Mouse (Mus musculus) thymus, adult 2 months (tissue): ENCODE data around the gene Vegfb. TPM values are rescaled to one million over a fixed set of nuclear protein-coding genes. Genes with fewer than 3 reads are reported as not detected.

Source experiments
- DNase-seq: peaks from one replicate; pipeline ENCODE4 v3.0.0; 2021
- H3K27ac ChIP-seq: fragments of 200-500 bp; 2 replicates; pipeline ENCODE4 v1.5.1; 2012; ENCODE audit warnings: low read length, control low read depth; ENCODE audit not compliant: control insufficient read depth, insufficient read depth
- H3K27me3 ChIP-seq: fragments of 200-500 bp; 2 replicates; pipeline ENCODE4 v1.6.1; 2012; ENCODE audit warnings: mild to moderate bottlenecking, low read length, moderate library complexity, mixed read lengths; ENCODE audit not compliant: control insufficient read depth, insufficient read depth
- H3K36me3 ChIP-seq: fragments of 200-500 bp; 2 replicates; pipeline ENCODE4 v1.6.1; 2012; ENCODE audit warnings: mild to moderate bottlenecking, low read length, moderate library complexity; ENCODE audit not compliant: control insufficient read depth, insufficient read depth
- H3K4me1 ChIP-seq: fragments of 200-500 bp; replicated peaks from 2 replicates; pipeline ENCODE4 v1.6.1; 2012; ENCODE audit warnings: low read length; ENCODE audit not compliant: control insufficient read depth, insufficient read depth
- H3K4me3 ChIP-seq: fragments of 200-500 bp; 2 replicates; pipeline ENCODE4 v1.5.1; 2012; ENCODE audit warnings: mild to moderate bottlenecking, low read length, control low read depth, moderate library complexity; ENCODE audit not compliant: control insufficient read depth, insufficient read depth
- CTCF ChIP-seq: fragments of 200-500 bp; IDR thresholded peaks from 2 replicates; pipeline ENCODE4 v1.5.1; 2012; ENCODE audit warnings: mild to moderate bottlenecking, control low read depth, low read length, moderate library complexity, borderline replicate concordance; ENCODE audit not compliant: control insufficient read depth, poor library complexity, insufficient read depth; ENCODE audit errors: extremely low read depth
- POLR2A ChIP-seq: fragments of 200-500 bp; IDR thresholded peaks from 2 replicates; pipeline ENCODE4 v1.6.1; 2012; ENCODE audit warnings: mild to moderate bottlenecking, low read length, control low read depth, moderate library complexity; ENCODE audit not compliant: control insufficient read depth, poor library complexity, insufficient read depth; ENCODE audit errors: extremely low read depth
- WGBS: fragments of 180-500 bp; shearing (Covaris S2); methylation state at CpG from one replicate; pipeline ENCODE4 v1.1.7; 2018; 5-methylcytosine and 5-hydroxymethylcytosine counted together
- polyA plus RNA-seq: library from polyadenylated mRNA; depleted of rRNA; stranded (reverse); fragments of >200 nt; gene quantifications from 2 replicates; pipeline ENCODE4 v1.2.3, GENCODE M21; 2012

Vegfb gene
- polyA plus RNA-seq, 1 experiment = 38.4 TPM

DNA sequence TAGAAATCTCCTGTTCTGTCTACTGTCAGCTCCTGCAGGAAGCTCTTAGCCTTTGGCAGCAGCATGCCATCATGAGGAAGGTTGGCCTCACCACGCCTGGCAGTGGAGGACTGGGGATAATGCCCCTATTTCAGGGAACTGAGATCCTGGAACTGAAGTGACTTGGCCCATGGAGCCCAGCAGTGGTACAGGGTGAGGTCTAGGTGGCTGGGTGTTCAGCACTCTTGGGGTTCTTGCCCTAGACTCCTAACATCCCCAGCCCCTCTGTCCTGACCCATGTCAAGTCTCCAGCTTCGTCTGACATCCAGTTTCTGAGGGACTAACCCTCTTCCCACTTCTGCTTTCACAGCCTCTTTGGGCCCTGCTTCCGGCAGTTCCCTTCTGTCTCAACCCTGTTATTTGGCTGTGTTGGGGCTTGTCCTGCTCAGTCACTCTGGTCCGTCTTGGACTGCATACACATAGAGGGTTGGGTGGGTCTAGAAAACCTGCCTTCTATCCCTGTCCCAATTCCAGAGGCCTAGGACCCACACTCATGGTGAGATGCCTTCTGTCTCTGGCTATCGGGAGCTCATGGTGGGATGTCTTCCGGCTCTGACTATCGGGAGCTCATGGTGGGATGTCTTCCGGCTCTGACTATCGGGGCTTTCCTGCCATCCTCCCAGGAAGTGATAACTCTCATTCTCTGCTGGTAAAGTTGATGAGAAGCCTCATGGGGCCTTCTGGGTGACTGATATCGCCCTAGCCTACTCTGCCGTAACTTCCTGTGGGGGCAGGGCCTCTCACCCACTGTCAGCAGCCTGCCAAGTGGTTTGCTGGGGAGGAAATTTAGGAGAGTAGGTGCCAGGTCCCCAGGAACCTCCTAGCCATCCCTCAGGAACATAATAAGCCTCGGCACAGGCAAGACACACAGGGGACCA lies 30.3 kb upstream of the Vegfb start:
- Histone ChIP-seq H3K27me3 (no peaks in the 10 kb centered on the region), H3K27ac (peak overlapping the region; percentile 93), H3K36me3 (peaks cover 38% of the 10 kb centered on the region), H3K4me1 (peaks cover 19% of the 10 kb centered on the region), H3K4me3 (peak overlapping the region; percentile 90)
- 14% methylated on average over 12 of the region's 12 CpGs for WGBS
- peak; percentile 4; the same call in 1 of the 2 replicates for TF ChIP-seq POLR2A
- no peak for TF ChIP-seq CTCF
- DNase-seq = peak; percentile 57

- TF ChIP-seq POLR2A (no peak), CTCF (no peak)
- 98% methylated on average over 20 of the region's 20 CpGs for WGBS
- Histone ChIP-seq H3K27me3 (no peaks in the 10 kb centered on the region), H3K4me3 (no peak overlapping the region), H3K27ac (no peak overlapping the region), H3K4me1 (peaks cover 12% of the 10 kb centered on the region), H3K36me3 (peaks cover 25% of the 10 kb centered on the region)
- no peak for DNase-seq
Observed at GRCm38 (mm10) chr19:7014481-7015135, 27.2 kb upstream of the Vegfb start.

- Histone ChIP-seq H3K4me1 (peaks cover 10% of the 10 kb centered on the region), H3K4me3 (no peak overlapping the region), H3K27me3 (no peaks in the 10 kb centered on the region), H3K36me3 (peaks cover 25% of the 10 kb centered on the region), H3K27ac (no peak overlapping the region)
- WGBS = 99% methylated on average over 9 of the region's 9 CpGs
- no peak for DNase-seq
- no peak for TF ChIP-seq CTCF
- TF ChIP-seq POLR2A = no peak
Observed at GRCm38 (mm10) chr19:7013984-7014383, 26.5 kb upstream of the Vegfb start.

DNA sequence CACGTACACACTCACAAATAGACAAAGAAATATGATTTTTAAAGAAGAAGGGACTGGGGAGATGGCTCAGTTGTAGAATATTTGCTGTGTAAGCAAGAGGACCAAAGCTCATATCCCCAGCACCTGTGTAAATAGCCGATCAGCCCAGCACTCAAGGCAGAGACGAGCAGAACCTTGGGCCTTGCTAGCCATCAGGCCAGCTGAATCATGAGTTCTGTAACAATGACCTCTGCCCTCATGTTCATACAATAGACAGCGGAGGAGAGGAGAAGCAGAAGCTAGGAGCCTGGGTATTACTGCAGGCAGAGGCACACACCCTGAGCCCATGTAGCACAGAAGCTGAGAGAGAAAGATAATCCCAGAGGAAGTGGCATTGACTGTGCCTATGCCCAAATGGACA lies 25.0 kb upstream of the Vegfb start:
- 95% methylated on average over 4 of the region's 4 CpGs for WGBS

DNA sequence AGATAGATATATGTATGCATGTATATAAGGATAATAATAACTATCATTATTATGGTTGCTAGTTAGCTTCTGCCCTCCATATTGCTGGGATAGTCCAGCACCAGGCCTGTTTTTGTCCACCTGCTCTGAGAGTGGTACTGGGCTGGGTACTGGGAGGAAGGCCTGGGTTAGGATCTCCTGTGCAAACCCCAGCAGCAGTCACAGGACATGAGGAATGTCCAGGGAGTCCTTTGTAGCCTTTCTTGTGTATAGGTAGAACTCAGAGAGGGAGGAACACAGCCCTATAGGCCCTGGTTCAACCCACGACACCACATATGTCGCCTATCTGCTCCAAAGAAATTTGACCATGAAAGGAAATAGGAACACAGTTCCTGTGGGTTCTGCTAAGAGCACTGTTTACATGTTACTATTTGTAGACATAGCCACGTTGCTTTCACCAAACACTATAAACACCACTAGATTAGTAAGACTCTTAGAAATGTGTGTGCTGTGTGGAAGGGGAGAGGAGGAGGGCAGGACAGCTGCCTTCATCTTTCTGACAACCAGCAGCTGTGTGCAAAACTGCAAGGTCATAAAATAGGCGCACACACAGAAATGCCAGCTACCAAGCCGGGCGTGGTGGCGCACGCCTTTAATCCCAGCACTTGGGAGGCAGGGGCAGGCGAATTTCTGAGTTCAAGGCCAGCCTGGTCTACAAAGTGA lies 19.6 kb upstream of the Vegfb start:
- H3K36me3 ChIP-seq = peaks cover 28% of the 10 kb centered on the region
- no peaks in the 10 kb centered on the region for H3K4me1 ChIP-seq
- H3K27me3 ChIP-seq = no peaks in the 10 kb centered on the region
- no peak overlapping the region for H3K27ac ChIP-seq
- no peak overlapping the region for H3K4me3 ChIP-seq
- 94% methylated on average over 9 of the region's 9 CpGs for WGBS
- TF ChIP-seq POLR2A = no peak
- no peak for TF ChIP-seq CTCF
- no peak for DNase-seq

More for the DNA sequence above, 25.0 kb upstream of the Vegfb start:
- Histone ChIP-seq H3K36me3 (peaks cover 30% of the 10 kb centered on the region), H3K27ac (no peak overlapping the region), H3K27me3 (no peaks in the 10 kb centered on the region), H3K4me3 (no peak overlapping the region), H3K4me1 (peaks cover 5% of the 10 kb centered on the region)
- DNase-seq = no peak
- no peak for TF ChIP-seq POLR2A
- no peak for TF ChIP-seq CTCF

DNA sequence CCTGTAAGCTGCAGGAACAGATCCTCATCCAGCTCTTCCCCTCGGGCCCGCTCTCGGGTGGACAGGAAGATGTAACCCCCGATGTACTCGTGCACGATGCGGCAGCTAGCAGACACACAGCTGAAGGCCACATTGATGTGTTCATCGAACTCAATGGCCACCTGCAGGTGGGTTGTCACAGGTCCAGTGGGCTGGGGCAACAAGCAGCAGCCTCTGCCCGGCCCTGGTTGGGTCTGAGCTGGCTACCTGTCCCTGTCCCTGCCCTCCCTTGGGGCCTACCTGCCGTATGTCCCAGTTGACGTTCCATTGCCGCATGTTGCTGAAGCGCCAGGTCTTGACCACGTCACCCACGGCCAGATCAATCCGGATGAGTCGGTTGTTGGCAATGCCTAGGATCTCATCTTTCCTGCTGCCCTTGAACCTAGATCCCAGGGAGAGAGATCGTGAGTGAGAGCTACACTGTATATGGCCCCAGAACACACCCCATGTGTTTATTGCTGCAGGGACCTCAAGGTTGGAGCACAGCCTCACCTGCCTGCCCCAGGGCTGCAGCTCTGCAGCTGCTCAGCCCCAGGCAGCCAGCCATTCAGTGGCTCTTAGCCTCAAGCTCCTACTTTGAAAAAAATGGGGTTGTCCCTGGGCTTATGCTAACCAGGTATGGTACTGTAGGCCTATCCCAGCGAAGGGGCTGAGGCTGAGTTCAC lies 12.1 kb upstream of the Vegfb start:
- Histone ChIP-seq H3K36me3 (peaks cover 53% of the 10 kb centered on the region), H3K4me3 (no peak overlapping the region), H3K27ac (no peak overlapping the region), H3K4me1 (peaks cover 33% of the 10 kb centered on the region), H3K27me3 (no peaks in the 10 kb centered on the region)
- no peak for TF ChIP-seq POLR2A
- TF ChIP-seq CTCF = no peak
- DNase-seq = no peak
- WGBS = 94% methylated on average over 19 of the region's 19 CpGs
